Mouse (Mus musculus): ENCODE results near the gene Nek5. TPM values are rescaled to one million over a fixed set of nuclear protein-coding genes. Genes with fewer than 3 reads are reported as not detected.

The Nek5 gene
- polyA plus RNA-seq, 1 experiment from 2014 or later = not detected

Other genes with a start within 250 kb of the Nek5 start
- gene Defb9, start 239.6 kb downstream of the Nek5 start, polyA plus RNA-seq (2014; fragmentation: Nextera tagmentation; extraction: Ambion mirVana) = not detected in 2 replicates
- not detected in 2 replicates for gene Defb11, start 218.6 kb downstream of the Nek5 start, polyA plus RNA-seq (2014; fragmentation: Nextera tagmentation; extraction: Ambion mirVana)
- gene Defb15, start 192.3 kb downstream of the Nek5 start, polyA plus RNA-seq (2014; fragmentation: Nextera tagmentation; extraction: Ambion mirVana) = not detected in 2 replicates
- not detected in 2 replicates for gene Defb35, start 186.7 kb downstream of the Nek5 start, polyA plus RNA-seq (2014; fragmentation: Nextera tagmentation; extraction: Ambion mirVana)
- not detected in 2 replicates for gene Defb13, start 178.3 kb downstream of the Nek5 start, polyA plus RNA-seq (2014; fragmentation: Nextera tagmentation; extraction: Ambion mirVana)
- gene Fam90a1a, start 166.3 kb downstream of the Nek5 start, polyA plus RNA-seq (2014; fragmentation: Nextera tagmentation; extraction: Ambion mirVana) = not detected in 2 replicates
- not detected in 2 replicates for gene Ccdc70, start 155.3 kb downstream of the Nek5 start, polyA plus RNA-seq (2014; fragmentation: Nextera tagmentation; extraction: Ambion mirVana)
- 24.6 and 25.1 TPM in 2 replicates for gene Atp7b, start 64.7 kb downstream of the Nek5 start, polyA plus RNA-seq (2014; fragmentation: Nextera tagmentation; extraction: Ambion mirVana)
- 22.0 and 29.8 TPM in 2 replicates for gene Alg11, start 64.3 kb downstream of the Nek5 start, polyA plus RNA-seq (2014; fragmentation: Nextera tagmentation; extraction: Ambion mirVana)
- gene Nek3, start 41.4 kb upstream of the Nek5 start, polyA plus RNA-seq (2014; fragmentation: Nextera tagmentation; extraction: Ambion mirVana) = 3.4 and 3.9 TPM in 2 replicates
- gene Ckap2, start 60.8 kb upstream of the Nek5 start, polyA plus RNA-seq (2014; fragmentation: Nextera tagmentation; extraction: Ambion mirVana) = 42.8 and 48.4 TPM in 2 replicates
- gene Vps36, start 67.8 kb upstream of the Nek5 start, polyA plus RNA-seq (2014; fragmentation: Nextera tagmentation; extraction: Ambion mirVana) = 27.8 and 29.1 TPM in 2 replicates
- gene Thsd1, start 102.3 kb upstream of the Nek5 start, polyA plus RNA-seq (2014; fragmentation: Nextera tagmentation; extraction: Ambion mirVana) = 5.6 TPM in 2 replicates
- not detected in 2 replicates for gene Tpte, start 158.4 kb upstream of the Nek5 start, polyA plus RNA-seq (2014; fragmentation: Nextera tagmentation; extraction: Ambion mirVana)